Mouse (Mus musculus) bone marrow, adult 2 months (tissue): ENCODE data around the gene Lrrk1.

Experiments used
- CTCF ChIP-seq: fragments of 200-500 bp; IDR thresholded peaks from 2 replicates; pipeline ENCODE4 v1.5.1; 2011; ENCODE audit warnings: low read length, control low read depth; ENCODE audit not compliant: control insufficient read depth, insufficient read depth
- POLR2A ChIP-seq: fragments of 200-500 bp; IDR thresholded peaks from 2 replicates; pipeline ENCODE4 v1.6.1; 2011; ENCODE audit warnings: low read depth, mild to moderate bottlenecking, control low read depth, low read length, borderline replicate concordance; ENCODE audit not compliant: control insufficient read depth

DNA sequence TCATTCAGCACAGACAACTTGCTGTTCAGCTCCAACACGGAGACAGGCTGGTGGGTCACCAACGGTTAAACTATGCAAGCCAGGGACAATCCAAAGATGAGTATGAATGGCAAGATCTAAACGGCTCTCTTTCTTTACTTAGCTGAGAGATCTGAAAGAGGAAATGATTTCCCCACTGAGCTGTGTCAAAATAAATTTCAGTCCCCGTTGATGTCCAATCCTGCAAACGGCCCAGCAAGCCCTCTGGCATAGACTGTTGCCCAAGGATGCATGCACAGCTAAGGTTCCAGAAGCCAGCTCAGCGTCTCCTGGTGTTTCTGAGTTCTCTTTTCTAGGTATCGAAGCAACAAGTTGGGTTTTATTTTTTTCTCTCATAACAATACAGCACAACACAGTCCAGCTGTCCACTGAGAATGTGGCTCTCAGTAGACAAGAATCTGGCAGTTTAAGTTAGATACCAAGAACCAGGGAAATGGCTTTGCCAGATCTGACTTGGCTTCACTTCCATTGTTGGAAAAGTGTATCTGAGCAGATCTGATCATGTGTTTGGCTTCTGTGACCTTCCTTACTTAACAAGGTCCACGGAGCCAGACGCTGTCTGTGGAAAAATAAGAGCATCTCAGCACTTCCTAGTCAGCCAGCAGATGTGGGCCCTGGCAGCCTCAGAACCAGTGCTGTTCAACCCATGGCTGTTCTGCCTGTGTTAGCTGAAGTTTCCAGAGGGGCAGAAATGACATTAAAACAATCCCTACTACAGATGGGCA lies 64.7 kb downstream of the Lrrk1 start:
- no peak for TF ChIP-seq CTCF
- TF ChIP-seq POLR2A = no peak
